Mouse (Mus musculus) liver, embryonic 14.5 days (tissue): ENCODE measurements at regions not wholly inside any gene's neighbourhood (a gene's known extent, or its start where the extent isn't known, plus 50 kb on each side); places are given as distances from the start of the nearest gene placed in this dataset.

Experiments
- ATAC-seq: fragments of 200-750 bp; cut with Nextera tagmentation; 2 replicates; pipeline ENCODE4 v1.8.0; 2017; ENCODE audit warnings: moderate number of reproducible peaks, mild to moderate bottlenecking, moderate library complexity; ENCODE audit not compliant: insufficient read depth
- DNase-seq, 3 experiments: peaks; one replicate each; pipeline ENCODE4 v3.0.0-alpha.2; 2012 to 2013; ENCODE audit warnings: low read depth in 3 of 3, low spot score in 3 of 3
- H3K27ac ChIP-seq: fragments of 300-500 bp; sonication (generic); 2 replicates; pipeline ENCODE4 v1.5.1; 2014; ENCODE audit warnings: moderate library complexity, mild to moderate bottlenecking, control low read depth, inconsistent platforms
- H3K27me3 ChIP-seq: fragments of 300-500 bp; sonication (generic); 2 replicates; pipeline ENCODE4 v1.6.1; 2014; ENCODE audit warnings: mild to moderate bottlenecking, low read length, moderate library complexity; ENCODE audit not compliant: control insufficient read depth, insufficient read depth
- H3K36me3 ChIP-seq: fragments of 300-500 bp; sonication (generic); replicated peaks from 2 replicates; pipeline ENCODE4 v1.6.1; 2014; ENCODE audit warnings: low read depth; ENCODE audit not compliant: control insufficient read depth, insufficient read depth
- H3K4me1 ChIP-seq, 2 experiments: fragments of 200-500 bp in 1 of 2; fragments of 300-500 bp in 1 of 2; sonication (generic) in 1 of 2; replicated peaks; 2 replicates each; pipeline ENCODE4 v1.6.1; 2012 to 2014; ENCODE audit warnings: antibody characterized with exemption in 1 of 2, inconsistent platforms in 1 of 2, low read length in 1 of 2; ENCODE audit not compliant: control insufficient read depth in 2 of 2, insufficient read depth in 2 of 2
- H3K4me2 ChIP-seq: fragments of 300-500 bp; sonication (generic); 2 replicates; pipeline ENCODE4 v1.6.1; 2014; ENCODE audit warnings: low read depth, mild to moderate bottlenecking, control low read depth, moderate library complexity
- H3K4me3 ChIP-seq, 2 experiments: fragments of 200-500 bp in 1 of 2; fragments of 300-500 bp in 1 of 2; sonication (generic) in 1 of 2; 2 replicates each; pipeline ENCODE4 v1.5.1; 2012 to 2014; ENCODE audit warnings: low read depth in 2 of 2, low read length in 2 of 2, mild to moderate bottlenecking in 2 of 2, control low read depth in 1 of 2, inconsistent platforms in 1 of 2, moderate library complexity in 1 of 2; ENCODE audit not compliant: insufficient read depth in 1 of 2
- H3K9ac ChIP-seq: fragments of 300-500 bp; sonication (generic); replicated peaks from 2 replicates; pipeline ENCODE4 v1.6.1; 2014; ENCODE audit warnings: mild to moderate bottlenecking, control low read depth, moderate library complexity
- H3K9me3 ChIP-seq: fragments of 300-500 bp; sonication (generic); 2 replicates; pipeline ENCODE4 v1.6.1; 2016; ENCODE audit warnings: low read length, mixed read lengths; ENCODE audit not compliant: control insufficient read depth
- CTCF ChIP-seq: IDR thresholded peaks from 2 replicates; pipeline ENCODE4 v1.5.1; 2016; ENCODE audit warnings: antibody characterized with exemption, low read depth, control low read depth
- EP300 ChIP-seq: IDR thresholded peaks from 2 replicates; pipeline ENCODE4 v1.6.1; 2016; ENCODE audit warnings: antibody characterized with exemption, low read depth
- WGBS: fragments of 180-500 bp; shearing (Covaris S2); extraction: QIAGEN DNeasy Blood & Tissue Kit; methylation state at CpG from one replicate; pipeline ENCODE4 v1.1.7; 2014; ENCODE audit not compliant: insufficient replicate concordance; 5-methylcytosine and 5-hydroxymethylcytosine counted together

DNA sequence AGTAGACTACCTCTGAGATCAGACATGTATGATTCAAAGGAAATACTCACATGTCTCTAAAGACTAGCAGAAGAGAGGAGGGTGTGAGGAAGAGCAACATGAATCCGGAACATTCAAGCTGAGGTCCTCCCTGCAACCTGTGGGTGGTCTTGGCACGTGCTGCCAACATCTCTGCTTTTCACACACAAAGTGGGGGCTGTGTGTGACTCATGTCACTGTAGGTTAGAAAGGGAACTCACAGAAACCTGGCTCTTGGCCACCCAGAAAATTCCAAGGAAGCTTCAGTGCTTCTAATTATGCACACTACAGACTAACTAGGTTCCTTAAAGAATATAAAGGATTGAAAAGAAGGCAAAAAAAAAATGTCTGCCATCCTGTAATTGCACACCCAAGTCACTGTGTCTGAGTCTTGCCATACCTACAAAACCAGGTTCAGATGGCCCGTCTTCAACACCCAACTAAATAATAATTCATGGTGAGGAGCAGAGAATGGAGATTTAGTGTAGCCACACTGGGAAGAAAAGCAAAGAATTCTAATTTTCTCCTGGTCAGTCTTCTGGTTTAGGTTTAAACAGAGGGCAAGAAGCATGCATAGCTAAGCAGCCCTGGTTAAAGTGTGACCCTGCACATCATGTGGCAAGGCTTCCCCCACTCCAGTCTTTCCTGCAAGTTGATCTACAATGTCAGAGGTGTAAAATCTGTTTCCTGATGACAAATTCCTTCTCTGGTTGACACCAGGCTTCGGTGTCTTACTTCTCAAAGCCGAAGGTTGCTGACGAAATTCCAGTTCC lies 673.8 kb upstream of the Arpp21 start:
- no peak overlapping the region for H3K4me2 ChIP-seq
- no peaks in the 10 kb centered on the region for H3K36me3 ChIP-seq
- 55% methylated on average over 6 of the region's 6 CpGs for WGBS
- H3K4me1 ChIP-seq: no peaks in the 10 kb centered on the region
- no peak overlapping the region for H3K9ac ChIP-seq
- H3K27me3 ChIP-seq: no peaks in the 10 kb centered on the region
- no peak overlapping the region for H3K4me3 ChIP-seq
- H3K9me3 ChIP-seq: no peaks in the 10 kb centered on the region; the same call in 1 of the 2 replicates
- no peak overlapping the region for H3K27ac ChIP-seq
- no peak for TF ChIP-seq EP300
- no peak for TF ChIP-seq CTCF
- ATAC-seq (no peak), DNase-seq (no peak)

DNA sequence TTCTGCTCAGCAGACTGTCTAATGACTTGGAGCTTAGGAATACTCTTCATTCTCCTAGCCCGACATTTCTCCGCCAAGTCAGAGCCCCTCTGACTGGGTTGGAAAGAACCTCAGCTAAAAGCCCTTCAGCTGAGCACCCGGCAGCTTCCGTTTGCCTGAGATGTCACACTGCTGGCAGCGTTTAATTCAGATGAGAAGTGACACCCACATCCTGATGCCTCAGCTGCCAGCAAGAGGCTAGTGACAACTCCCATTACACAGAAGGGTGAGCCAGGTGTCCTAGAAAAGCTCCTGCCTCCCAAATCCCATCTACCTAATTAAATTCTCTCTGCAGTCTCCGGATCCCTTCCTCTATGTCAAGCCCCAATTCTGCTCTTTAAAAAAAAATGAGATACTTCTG lies 670.2 kb upstream of the Arpp21 start:
- Histone ChIP-seq H3K36me3 (no peaks in the 10 kb centered on the region), H3K4me2 (no peak overlapping the region), H3K27ac (no peak overlapping the region), H3K27me3 (no peaks in the 10 kb centered on the region), H3K9ac (no peak overlapping the region), H3K4me3 (no peak overlapping the region), H3K9me3 (no peaks in the 10 kb centered on the region; the same call in 1 of the 2 replicates), H3K4me1 (no peaks in the 10 kb centered on the region)
- DNase-seq: no peak
- no peak for ATAC-seq
- WGBS: 60% methylated on average over 6 of the region's 6 CpGs
- TF ChIP-seq CTCF: no peak
- no peak for TF ChIP-seq EP300

DNA sequence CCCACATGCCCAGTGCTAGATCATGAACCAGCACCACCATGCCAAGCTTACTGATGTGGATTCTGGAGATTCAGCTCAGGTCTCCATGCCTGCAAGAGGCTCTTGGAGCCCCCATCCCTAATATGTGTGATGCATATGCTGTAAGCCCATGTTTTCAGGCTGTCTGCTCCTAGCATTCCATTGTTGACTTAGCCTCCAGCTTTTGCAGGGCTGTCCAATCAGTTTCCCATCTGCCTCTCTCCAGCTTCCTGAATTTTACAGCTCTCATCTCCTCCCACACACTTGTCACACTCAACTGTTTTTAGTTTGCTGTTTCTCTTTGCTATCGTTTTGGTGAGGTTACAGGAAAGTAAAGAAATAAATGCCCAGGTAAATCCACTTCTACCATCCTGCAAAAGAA lies 629.2 kb upstream of the Arpp21 start:
- no peak for DNase-seq
- no peaks in the 10 kb centered on the region for H3K4me1 ChIP-seq
- H3K4me2 ChIP-seq: no peak overlapping the region
- H3K4me3 ChIP-seq: no peak overlapping the region
- WGBS: 27% methylated on average over 1 of the region's 1 CpGs
- no peak overlapping the region for H3K9ac ChIP-seq
- no peak for ATAC-seq
- H3K27me3 ChIP-seq: no peaks in the 10 kb centered on the region
- no peak overlapping the region for H3K27ac ChIP-seq
- no peaks in the 10 kb centered on the region for H3K9me3 ChIP-seq
- TF ChIP-seq EP300: no peak
- TF ChIP-seq CTCF: no peak
- no peaks in the 10 kb centered on the region for H3K36me3 ChIP-seq

DNA sequence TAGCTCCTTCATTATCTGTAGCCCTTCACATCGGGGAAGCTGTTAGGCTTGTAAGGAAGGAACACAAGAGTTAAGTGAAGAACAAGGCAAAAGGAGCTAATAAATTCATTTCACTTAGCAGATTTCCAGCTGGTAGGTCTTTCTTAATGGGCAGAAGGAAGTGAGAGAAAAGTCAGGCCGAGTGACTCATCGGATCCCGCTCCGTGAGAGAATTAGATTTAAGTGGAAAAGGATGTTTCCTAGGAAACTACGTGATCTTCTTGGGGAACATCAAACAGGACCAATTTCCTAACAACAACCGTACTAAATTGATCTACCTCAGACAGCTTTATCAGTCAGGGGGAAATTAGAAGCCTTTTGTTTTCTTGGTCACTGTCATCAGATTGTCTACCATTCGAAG lies 625.4 kb upstream of the Arpp21 start:
- H3K9me3 ChIP-seq: no peaks in the 10 kb centered on the region
- H3K27ac ChIP-seq: no peak overlapping the region
- ATAC-seq (no peak), DNase-seq (no peak)
- H3K4me2 ChIP-seq: no peak overlapping the region
- WGBS: 45% methylated on average over 8 of the region's 8 CpGs
- no peak overlapping the region for H3K9ac ChIP-seq
- H3K27me3 ChIP-seq: no peaks in the 10 kb centered on the region
- no peaks in the 10 kb centered on the region for H3K36me3 ChIP-seq
- H3K4me3 ChIP-seq: no peak overlapping the region
- no peaks in the 10 kb centered on the region for H3K4me1 ChIP-seq
- TF ChIP-seq CTCF (no peak), EP300 (no peak)

DNA sequence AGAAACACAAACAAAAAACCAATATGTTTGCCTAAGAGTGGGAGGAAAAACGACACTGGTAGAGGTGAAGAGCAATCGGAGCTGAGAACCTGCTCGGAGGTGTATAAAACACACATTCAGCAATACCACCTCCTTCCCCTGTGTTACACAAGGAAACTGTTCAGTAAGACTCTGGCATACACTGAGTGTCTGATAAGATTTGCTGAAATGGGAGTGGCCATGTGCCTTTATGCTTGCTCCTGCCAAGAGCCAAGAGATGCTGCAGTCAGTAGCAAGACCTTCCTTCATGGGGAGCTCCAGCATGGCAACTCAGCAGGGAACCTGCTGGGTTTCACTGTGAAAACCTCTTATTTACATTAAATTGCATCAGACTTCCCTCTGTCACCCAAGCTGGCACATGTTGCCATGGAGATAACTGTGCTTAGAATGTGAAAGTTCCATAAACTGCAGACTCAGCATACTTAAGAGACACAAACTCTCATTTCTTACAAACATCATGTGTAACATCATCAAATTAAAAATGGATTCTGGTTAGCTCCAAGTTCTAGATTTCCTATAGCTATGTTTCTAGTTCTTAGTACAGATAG lies 624.7 kb upstream of the Arpp21 start:
- H3K9me3 ChIP-seq: no peaks in the 10 kb centered on the region
- H3K27ac ChIP-seq: no peak overlapping the region
- no peak overlapping the region for H3K9ac ChIP-seq
- no peaks in the 10 kb centered on the region for H3K36me3 ChIP-seq
- DNase-seq (no peak), ATAC-seq (no peak)
- TF ChIP-seq CTCF (no peak), EP300 (no peak)
- H3K27me3 ChIP-seq: no peaks in the 10 kb centered on the region
- 53% methylated on average over 3 of the region's 3 CpGs for WGBS
- no peak overlapping the region for H3K4me3 ChIP-seq
- H3K4me2 ChIP-seq: no peak overlapping the region
- H3K4me1 ChIP-seq: no peaks in the 10 kb centered on the region
